Mouse (Mus musculus) layer of hippocampus, adult 18-20 months (tissue): ENCODE measurements around the gene Hist1h1d. TPM values are rescaled to one million over a fixed set of nuclear protein-coding genes. Genes with fewer than 3 reads are reported as not detected.
A peak's percentile ranks its signal among the peaks of the same experiment; 100 is the strongest.

Experiments used
- DNase-seq, 2 experiments: peaks; one replicate each; pipeline ENCODE4 v3.0.0; 2022; ENCODE audit warnings: low spot score in 2 of 2
- long read RNA-seq: library from polyadenylated mRNA; stranded (forward); transcript quantifications from one replicate; pipeline ENCODE4 v2.0.0, GENCODE M21; 2021
- total RNA-seq, 2 experiments: library from RNA; stranded (reverse); gene quantifications; 2 replicates each; pipeline ENCODE4 v1.2.3; 2021

The Hist1h1d gene
- 1 to 10 TPM; 3.1 to 4.0 TPM for total RNA-seq
- long read RNA-seq = 0 reads

GRCm38 (mm10) chr13:23552962-23553361 lies at the start of gene Hist1h1d:
Hist1h1d (plus strand) TSS chr13:23553262.
- DNase-seq = no peak

- peak; percentile 30 to 90 for DNase-seq
Measured at GRCm38 (mm10) chr13:23503797-23504196, 49.3 kb upstream of the Hist1h1d start.

GRCm38 (mm10) chr13:23505662-23506345 lies 47.3 kb upstream of the Hist1h1d start:
- DNase-seq = no peak

GRCm38 (mm10) chr13:23506351-23506750 lies 46.7 kb upstream of the Hist1h1d start:
- DNase-seq = peak in 1 of 2 experiments; percentile 51

- DNase-seq = no peak
Measured at GRCm38 (mm10) chr13:23506819-23507515, 46.1 kb upstream of the Hist1h1d start.

GRCm38 (mm10) chr13:23510127-23510526 lies 42.9 kb upstream of the Hist1h1d start:
- no peak for DNase-seq

GRCm38 (mm10) chr13:23513517-23513916 lies 39.5 kb upstream of the Hist1h1d start:
- no peak for DNase-seq

- no peak for DNase-seq
Measured at GRCm38 (mm10) chr13:23515281-23515680, 37.8 kb upstream of the Hist1h1d start.

- no peak for DNase-seq
Measured at GRCm38 (mm10) chr13:23515826-23516620, 37.0 kb upstream of the Hist1h1d start.

- DNase-seq = peak; percentile 49 to 89
Measured at GRCm38 (mm10) chr13:23516822-23517602, 36.0 kb upstream of the Hist1h1d start.

- peak; percentile 88 to 95 for DNase-seq
Measured at GRCm38 (mm10) chr13:23517603-23518294, 35.3 kb upstream of the Hist1h1d start.

- no peak for DNase-seq
Measured at GRCm38 (mm10) chr13:23518295-23518603, 34.8 kb upstream of the Hist1h1d start.

- peak; percentile 72 to 95 for DNase-seq
Measured at GRCm38 (mm10) chr13:23518885-23519284, 34.2 kb upstream of the Hist1h1d start.

GRCm38 (mm10) chr13:23519416-23519815 lies 33.6 kb upstream of the Hist1h1d start:
- peak; percentile 69 to 92 for DNase-seq

GRCm38 (mm10) chr13:23521703-23522102 lies 31.4 kb upstream of the Hist1h1d start:
- peak; percentile 51 to 88 for DNase-seq

- DNase-seq = no peak
Measured at GRCm38 (mm10) chr13:23523976-23524375, 29.1 kb upstream of the Hist1h1d start.

- DNase-seq = peak; percentile 66 to 78
Measured at GRCm38 (mm10) chr13:23524654-23525053, 28.4 kb upstream of the Hist1h1d start.

GRCm38 (mm10) chr13:23525901-23526300 lies 27.2 kb upstream of the Hist1h1d start:
- no peak for DNase-seq

GRCm38 (mm10) chr13:23526312-23526711 lies 26.8 kb upstream of the Hist1h1d start:
- DNase-seq = peak; percentile 87 to 97

GRCm38 (mm10) chr13:23529005-23529404 lies 24.1 kb upstream of the Hist1h1d start:
- no peak for DNase-seq
